Mouse (Mus musculus) testis, postnatal 14 days (tissue): ENCODE data around the gene Lama5.
A peak's percentile ranks its signal among the peaks of the same experiment; 100 is the strongest.
"Not testable (repeated sequence)": the region's sequence is repeated elsewhere in the genome, so short reads cannot be mapped to it uniquely, and the experiment has no call there.

Experiments
- DNase-seq: peaks from one replicate; pipeline ENCODE4 v3.0.0; 2021; ENCODE audit warnings: low spot score

Gene Lama5

DNA sequence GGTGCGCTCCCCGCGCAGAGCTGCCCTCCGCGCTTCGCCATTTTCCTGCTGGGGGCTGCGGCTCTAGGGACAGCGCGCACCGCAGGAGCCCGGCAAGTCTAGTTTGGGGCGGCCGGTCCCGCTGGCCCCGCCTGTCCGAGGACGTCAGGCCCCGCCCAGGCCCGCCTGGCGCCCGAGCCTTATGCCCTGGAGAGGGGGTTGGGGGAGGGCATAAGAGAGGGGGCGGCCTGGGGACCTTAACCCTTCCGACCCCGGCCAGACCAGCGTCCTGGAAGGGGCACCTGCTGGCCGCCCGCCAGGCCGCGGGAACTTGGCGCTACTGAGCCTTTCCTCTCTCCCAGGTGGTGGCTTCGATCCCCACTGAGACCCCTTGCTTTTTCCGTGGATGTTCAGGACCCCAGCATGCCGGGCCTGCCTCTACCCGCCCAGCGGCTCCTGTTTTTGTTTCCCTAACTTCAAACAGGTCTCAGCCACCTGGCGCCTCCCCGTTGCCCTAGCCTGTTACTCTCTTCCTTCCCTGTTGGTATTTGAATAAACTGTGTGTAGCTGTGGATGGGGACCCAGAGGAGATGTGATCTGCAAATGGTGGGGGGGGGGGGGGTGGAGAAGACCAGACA lies at the start of gene Lama5:
TSS of gene Lama5 (minus strand) at position 98 of the 617 bp plus-strand sequence.
- DNase-seq, result peak; percentile 64

DNA sequence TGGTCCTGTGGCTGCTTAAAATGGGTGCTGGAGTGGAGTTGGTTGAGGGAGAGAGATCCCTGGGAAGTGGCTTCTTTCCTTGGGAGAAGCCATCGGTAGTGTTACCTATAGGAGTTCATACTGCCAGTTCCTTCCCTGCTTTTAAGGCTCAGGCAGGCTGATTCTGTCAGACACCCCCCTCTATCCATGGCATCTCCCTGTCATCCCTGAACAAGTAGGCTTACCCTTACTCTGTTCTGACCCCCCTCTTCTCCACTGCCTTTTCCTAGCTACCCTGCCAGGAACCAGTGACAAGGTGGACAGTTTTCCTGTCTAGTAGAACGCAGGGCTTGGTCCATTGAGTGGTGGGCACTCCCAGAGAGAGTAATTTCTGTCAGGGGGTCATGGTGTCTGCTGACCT lies 48.9 kb upstream of the Lama5 start:
- no peak for DNase-seq

DNA sequence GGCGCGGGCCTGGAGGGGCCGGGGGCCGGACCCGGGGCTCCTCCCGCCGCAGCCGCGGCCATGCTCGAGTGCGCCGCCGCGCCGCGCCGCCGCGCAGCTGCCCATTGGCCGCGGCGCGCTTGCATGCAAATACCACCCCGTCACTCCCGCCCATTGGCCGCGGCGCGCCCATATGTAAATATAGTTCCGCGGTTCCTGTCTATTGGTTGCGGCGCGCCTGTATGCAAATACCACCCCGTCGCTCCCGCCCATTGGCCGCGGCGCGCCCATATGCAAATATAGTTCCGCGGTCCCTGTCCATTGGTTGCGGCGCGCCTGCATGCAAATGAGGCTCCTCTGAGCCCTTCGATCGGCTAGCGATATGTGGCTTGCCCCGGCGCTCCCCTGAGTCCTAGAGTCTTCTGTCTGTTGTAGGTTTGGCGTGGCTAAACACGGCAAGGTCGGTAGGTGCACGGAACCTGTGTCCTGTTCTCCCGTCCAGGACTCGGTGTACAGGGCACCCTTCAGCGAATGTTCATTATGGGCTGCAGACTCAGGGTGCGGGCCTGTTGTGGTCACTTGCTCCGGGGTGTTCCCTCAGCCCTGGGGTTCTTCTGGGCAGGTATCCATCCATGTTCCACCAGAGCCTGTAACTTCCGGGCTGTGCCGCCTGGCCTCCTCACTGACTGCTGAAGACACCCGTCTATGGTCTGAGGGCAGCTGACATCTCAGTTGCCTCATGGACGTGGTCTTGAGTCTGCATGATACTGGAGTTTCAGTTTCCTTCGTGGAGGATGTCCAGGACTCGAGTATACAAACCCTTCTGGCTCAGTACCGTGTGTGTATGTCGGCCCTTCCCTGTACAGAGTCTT lies 48.0 kb upstream of the Lama5 start, which contains the start of gene Cables2:
TSS of gene Cables2 (minus strand) at position 103 of the 851 bp plus-strand sequence.
- peak; percentile 97 for DNase-seq

DNA sequence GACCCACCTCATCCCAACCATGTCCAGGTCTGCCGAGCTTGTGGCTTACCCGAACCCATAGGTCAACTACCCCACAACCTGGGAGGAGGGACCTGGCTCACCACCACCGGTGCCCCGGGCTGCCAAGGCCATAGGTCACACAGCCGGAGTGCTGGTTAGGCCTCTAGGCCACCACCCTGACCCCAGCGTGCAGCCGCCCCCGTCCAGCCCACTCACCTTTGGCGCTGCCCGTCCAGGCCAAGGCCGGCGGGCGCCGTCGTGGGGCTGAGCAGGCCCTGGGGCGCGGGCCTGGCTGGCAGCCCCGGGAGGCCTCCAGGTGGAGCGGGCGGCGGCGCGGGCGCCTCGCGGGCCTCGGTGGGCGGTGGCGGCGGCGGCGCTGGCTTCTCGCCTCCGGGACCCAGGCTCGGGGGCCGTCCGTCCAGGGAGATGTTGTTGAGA lies 47.2 kb upstream of the Lama5 start:
- DNase-seq, result peak; percentile 82

DNA sequence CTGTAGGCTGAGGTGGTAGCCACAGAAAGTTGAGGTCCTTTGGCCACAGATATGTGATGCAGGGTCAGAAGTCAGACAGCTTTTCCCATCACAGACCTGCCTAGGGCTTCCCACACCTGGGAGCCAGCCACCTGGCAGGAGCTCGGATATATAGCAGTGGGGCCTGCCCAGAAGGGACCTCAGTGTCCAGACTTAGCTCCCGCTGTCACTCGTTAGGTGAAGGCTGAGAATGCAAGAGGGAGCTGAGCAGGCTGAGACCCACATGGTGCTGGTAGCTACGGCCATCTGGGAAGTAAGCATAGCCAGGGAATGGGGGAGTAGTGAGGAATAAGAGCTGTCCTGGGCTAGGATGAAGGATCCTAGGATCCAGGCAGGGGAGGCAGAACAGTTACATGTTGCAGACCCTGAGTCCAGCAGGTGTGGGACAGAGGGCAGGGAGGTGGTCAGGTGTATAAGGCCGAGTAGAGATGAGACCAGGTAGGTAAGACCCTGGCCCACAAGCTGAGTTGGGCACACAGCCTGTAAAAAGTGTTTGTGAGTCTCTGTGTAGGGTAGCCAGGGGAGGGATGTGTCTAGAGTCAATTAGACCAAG lies 46.2 kb upstream of the Lama5 start:
- no peak for DNase-seq

DNA sequence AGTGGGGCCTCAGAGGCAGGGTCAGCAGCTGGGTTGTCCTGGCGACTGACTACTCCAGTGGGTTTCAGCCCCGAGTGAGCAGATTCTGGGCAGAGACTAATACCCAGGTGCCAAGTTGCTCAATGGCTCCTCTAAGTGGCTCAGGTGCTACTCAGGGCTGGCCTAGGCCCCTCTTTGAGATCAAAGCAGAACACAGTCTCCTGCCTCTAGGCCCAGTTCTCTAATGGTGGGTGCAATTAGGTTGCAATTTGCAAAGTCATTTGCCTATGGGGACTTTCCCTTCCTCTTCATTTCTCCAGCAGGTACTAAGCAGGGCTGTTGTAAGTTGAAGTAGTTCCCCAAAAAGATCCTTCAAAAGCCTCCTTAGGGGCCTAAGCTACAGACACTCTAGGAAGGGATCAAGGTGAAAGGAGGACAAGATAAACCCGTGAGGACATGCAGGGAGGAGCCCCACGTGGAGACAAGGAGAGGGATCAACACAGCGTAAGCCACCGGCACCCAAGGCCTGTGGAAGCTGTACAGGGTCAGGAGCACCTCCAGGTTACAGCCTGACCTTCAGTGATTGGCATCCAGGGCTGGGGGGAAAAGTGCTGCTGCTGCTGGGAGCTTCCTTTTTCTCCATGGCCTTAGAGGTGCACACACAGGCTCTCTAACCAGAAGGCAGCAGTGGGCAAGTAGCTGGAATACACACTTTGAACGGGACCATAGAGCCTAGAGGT lies 45.0 kb upstream of the Lama5 start:
- no peak for DNase-seq

DNA sequence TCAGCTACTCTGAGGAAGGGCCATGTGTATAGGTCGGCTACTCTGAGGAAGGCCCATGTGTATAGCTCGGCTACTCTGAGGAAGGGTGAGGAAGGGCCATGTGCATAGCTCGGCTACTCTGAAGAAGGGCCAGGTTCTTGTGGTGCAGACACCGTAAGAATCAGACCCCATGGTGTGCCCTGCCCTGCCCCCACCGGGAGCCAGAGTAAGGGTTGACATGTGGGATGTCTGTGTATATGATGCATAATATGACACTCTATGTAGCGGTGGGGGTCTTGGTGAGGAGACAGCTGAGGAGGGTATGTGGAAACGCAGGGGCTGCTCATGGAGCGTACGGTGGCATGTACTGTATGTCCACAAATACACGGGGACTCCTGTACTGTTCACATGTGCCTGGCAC lies 43.7 kb upstream of the Lama5 start:
- DNase-seq, result no peak

DNA sequence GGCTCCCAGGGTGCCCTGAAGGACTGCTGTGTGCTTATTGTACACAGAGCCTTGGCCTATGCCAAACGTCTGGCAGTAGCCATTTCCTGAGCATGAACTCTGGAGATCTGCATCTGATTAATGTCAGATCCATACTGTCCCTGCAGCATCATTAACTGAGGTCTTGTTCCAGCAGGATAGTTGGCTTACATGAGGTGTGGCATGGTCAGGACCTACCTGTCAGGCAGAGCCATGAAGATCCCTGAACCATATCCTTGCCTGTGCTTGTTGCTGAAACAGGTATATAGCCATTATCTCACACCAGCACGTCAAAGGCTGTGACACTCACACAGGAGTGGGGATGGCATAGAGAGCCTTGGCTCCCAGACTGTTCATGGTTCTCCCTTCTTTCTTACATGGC lies 42.3 kb upstream of the Lama5 start:
- DNase-seq, result no peak

DNA sequence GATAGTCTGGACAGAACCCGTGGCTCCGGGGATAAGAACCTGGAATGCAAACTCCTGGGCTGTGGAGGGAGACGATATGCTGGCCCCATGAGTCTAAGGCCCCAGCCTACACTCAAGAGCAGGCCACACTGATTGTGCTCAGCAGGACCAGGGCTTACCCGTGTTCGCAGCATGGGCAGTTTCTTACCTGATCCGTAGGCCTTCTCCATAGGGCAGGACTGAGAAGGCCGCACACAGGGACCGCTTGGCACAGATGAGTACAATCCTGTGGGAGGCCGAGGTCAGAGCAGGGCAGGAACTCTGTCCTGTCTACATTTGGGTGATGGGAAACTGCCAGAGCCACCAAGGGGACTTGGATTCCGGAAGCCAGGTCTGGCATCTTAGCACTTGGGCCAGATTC lies 37.2 kb upstream of the Lama5 start:
- no peak for DNase-seq

DNA sequence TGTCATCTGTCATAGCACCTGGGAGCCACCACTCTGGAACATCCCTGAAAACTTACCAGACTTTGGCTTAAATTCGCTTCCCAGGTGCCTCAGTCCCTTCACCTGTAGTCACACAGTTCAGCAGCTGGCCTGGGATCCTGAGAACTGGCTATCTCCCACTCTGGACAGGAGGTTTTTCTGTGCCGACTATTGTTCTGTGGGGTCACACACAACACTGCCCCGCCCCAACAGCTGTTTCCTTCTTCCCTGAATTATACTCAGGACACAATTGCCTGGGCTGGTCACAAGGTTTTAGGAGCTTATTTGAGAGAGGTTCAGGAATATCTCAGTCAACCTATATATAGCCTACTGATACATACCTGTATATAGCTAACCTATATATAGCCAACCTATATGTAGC lies 36.8 kb upstream of the Lama5 start:
- DNase-seq, result no peak

DNA sequence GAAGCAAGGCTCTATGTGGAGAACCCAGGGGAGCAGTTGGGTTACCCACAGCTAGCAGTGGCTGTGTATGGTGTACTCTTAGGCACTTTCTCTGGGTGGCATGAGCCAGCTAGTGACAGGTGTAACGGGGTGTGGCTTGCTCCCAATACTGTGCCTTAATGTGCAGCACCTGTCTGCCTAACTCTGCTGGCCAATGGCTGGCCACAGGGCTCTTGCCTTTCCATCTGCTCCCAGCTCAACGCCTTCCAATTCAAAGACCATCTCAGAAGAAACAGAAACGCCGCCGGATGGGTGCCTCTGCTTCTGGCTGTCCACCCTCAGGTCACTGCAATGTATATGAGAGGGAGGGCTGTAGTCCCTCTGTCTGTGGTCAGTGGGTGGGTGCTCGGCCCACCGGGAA lies 36.2 kb upstream of the Lama5 start:
- no peak for DNase-seq

DNA sequence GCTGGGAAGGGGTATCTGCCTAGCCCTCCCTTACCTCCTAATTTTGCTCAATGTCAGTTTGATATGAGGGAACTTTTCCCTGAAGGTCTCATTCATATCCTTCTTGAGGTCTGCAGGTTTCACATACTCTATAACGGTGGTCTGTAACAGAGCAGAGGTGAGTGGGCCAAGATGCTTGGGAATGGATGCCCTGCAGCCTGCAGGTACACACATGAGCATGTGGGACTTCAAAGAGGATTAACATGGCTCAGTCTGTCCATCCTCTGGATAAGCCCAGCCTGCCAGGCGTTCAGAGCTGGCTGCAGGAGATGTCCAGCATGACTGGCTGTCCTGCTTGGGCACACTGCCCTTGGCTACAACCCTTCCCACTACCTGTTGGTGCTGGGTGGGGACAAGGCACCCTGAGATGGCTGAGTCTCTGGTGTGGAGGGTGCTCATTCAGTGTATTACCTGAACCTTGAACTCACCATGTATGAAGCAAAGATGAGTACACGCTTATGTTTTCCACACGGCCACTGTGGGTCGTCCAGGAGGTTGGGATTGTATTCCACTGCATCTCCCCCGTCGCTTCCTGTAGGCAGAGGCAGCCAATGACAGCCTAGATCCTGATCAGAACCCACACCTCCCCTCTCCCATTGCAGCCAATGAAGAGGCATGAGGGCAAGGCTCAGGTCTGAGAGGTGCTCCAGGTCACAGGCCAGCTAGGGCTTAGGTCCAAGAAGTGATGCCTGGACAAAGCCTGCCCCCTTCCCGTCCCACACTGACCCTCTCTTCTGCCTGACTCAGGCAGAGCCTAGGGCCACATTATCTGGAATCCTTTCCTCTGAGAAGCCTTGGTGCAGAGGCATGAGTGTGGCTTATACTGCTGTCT lies 35.2 kb upstream of the Lama5 start:
- DNase-seq, result no peak

DNA sequence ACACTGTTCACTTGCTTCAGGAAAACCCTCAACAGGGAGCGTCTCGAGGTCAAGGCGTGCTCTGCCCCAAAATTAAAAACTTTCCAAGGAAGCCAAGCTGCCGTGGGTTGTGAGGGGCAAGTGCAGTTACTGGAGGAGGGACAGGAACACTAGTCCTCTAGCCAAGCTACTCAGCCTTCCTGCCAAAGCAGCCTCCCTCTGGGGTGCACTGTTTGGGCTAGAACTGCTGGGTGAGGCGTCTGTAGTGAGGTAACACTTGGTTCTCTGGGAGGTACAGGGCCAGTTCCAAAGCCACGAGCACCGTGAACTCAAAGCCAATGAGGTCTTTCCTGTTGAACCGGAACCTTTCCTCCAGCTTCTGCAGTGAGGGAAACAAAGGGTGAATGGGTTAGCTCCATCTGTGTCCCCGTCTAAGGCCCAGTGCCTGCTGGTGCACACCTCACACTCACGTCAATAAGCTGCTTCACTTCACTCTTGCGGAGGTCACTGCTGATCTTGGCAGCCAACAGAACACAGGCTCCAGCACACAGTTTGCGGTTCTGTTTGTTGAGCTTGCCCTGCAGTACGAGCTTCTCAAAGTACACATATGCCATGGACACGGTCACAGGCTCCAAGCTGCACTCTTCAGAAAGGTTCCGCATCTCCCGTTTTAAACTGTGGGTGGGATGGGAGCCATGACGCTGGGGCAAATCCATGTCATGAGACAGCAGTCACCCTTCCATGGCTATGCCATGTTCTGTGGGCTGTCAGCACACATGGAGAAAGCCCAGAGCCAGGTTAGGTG lies 34.4 kb upstream of the Lama5 start:
- not testable (repeated sequence) for DNase-seq

DNA sequence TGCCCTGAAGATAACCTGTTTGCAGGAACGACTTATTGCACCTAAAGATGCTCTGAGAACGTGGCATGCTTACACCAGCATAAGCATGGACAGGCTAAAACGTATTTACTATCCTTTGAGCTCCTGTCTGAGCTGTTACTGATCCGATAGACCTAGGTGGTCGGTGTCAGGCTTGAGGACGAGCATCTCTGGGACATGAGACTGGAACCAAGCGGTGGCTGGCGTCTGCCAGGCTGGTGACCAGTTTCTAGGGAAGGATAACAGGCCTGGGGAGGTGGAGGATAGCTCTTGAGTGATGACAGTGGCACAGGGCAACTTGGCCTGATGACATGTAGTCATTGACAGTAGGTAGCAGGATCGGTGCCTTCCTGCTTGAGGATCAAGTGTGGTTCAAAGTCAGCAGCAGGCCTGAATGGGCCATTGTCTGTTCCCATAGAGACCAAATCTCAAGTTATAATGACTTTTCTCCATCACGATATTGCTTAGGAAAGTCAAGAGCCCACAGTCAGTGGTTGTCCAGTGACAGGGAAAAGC lies 33.4 kb upstream of the Lama5 start:
- DNase-seq, result not testable (repeated sequence)

DNA sequence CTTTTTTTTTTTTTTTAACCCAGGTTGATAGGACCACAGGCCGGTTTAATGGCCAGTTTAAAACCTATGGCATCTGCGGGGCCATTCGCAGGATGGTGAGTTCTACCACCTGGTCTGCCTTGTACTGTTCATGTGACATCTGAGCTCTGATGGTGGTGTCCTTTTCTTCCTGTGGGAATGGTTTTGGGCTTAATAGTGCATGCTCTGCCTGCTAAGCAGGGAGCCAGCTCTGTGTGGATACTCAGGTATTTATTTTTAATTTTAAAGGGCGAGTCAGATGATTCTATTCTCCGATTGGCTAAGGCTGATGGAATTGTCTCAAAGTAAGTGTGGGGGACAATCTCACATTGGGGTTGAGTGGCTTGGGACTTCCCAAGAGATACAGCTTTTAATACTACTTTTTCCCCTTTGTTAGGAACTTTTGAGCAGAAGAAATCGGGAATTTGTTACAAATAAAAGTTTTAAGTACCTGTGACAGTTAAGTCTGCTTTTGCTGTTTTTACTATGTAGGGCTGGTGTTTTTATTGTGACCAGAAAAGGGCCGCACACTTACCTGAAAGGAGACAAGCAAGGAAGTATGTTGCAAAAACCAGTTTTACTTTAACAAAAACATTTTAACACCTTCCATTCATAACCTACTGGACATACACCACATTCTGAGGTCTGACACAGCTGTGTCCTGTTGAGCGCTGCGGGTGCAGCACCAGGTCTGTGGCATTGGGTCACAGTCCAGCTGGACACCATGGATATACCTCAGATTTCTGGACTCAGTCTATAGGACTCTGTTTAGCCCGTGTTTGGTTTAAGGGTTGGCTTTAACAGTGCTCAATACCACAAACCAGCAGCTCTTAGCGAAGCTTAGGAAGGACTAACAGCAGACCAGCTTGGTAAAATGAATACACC lies 32.6 kb upstream of the Lama5 start:
- no peak for DNase-seq

DNA sequence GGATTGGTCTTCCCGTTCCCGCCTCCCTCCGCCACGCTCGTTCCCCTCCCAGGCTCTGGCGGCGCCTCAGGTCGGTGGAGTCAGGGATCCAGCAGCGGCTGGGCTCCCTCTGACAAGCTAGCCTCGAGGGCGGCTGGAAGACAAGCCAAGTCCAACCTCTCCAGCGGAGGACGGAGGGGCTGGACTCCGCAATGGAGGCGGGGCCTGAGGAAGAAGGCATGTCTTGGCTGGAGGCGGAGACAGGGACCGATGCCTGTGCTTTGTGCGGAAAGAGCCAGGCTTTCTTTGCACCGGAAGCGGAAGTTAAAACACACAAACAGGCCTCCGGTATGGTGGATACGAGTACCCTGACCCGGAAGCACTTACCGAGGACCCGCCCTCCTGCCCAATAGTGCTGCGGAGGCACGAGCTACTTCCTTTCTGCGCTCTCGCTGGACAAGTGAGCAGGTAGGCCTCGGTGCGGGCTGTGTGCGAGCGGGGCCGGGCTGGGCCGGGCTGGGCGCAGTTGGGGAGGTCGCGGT lies 31.4 kb upstream of the Lama5 start, which contains the start of gene Rps21:
TSS of gene Rps21 (plus strand) at position 377 of the 521 bp plus-strand sequence.
- DNase-seq, result peak; percentile 98

DNA sequence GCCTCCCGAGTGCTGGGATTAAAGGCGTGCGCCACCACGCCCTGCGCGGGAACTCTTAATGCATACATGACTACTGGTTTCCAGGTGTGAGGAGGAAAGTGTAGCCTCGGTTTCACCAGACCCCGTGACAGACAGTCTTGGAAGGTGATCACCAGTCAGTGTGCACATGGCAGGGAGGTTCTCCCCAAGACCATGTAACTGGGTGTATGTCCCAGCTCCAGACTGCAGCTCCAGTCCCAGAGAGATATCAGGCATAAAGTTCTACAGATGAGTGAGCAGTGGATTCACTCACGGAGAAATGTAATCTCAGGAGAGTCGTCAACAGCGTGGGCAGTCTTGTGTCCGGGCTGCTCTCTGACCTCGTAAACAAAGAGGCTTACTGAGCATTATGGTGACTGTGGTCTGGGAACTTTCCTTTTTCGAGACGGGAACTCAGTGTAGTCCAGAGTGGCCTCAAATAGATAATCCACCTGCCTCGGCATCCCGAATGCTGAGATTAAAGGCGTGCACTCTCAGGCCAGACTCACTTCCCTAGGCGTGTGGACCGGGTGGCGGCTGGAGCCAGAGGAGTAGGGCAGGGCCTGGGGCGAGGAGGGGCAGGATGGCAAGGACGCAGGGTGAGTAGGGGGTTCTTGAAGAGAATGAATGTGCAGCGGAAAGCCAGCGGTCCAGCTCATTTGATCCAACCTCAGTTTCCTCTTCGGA lies 30.8 kb upstream of the Lama5 start:
- DNase-seq, result no peak

DNA sequence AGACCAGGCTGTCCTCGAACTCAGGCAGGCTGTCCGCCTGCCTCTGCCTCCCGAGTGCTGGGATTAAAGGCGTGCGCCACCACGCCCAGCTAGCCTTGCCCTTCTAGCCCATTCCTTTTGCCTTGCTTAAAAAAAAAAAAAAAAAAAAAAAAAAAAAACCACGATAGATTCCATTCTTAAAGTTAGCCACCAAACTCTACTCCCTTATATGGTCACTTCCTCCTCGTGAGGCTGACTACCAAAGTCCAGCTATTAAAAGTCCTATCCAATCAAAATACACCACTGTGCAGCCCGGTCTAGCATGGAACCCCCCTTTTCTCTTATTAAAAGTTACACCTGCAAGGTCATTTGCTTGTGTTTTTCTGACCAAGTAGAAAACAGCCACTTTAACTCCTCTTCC lies 30.0 kb upstream of the Lama5 start:
- no peak for DNase-seq
